Mouse (Mus musculus) kidney, adult 9 months (tissue): ENCODE results near the gene Slc35b4.

Experiments used
- DNase-seq: peaks from one replicate; pipeline ENCODE4 v3.0.0; 2022

Gene Slc35b4

GRCm38 (mm10) chr6:34124401-34124800 lies 52.5 kb downstream of the Slc35b4 start:
- DNase-seq, result no peak

GRCm38 (mm10) chr6:34116838-34117478 lies 60.0 kb downstream of the Slc35b4 start:
- DNase-seq, result no peak

- DNase-seq, result no peak
Observed at GRCm38 (mm10) chr6:34111406-34111805, 65.5 kb downstream of the Slc35b4 start.

GRCm38 (mm10) chr6:34110571-34110970 lies 66.3 kb downstream of the Slc35b4 start:
- DNase-seq, result peak; percentile 72
